Mouse (Mus musculus) urinary bladder, postnatal 14 days (tissue): ENCODE measurements around the gene Gpr132.
A peak's percentile ranks its signal among the peaks of the same experiment; 100 is the strongest.

Experiments
- DNase-seq: peaks from one replicate; pipeline ENCODE4 v3.0.0; 2021; ENCODE audit warnings: low spot score

Gene Gpr132

DNA sequence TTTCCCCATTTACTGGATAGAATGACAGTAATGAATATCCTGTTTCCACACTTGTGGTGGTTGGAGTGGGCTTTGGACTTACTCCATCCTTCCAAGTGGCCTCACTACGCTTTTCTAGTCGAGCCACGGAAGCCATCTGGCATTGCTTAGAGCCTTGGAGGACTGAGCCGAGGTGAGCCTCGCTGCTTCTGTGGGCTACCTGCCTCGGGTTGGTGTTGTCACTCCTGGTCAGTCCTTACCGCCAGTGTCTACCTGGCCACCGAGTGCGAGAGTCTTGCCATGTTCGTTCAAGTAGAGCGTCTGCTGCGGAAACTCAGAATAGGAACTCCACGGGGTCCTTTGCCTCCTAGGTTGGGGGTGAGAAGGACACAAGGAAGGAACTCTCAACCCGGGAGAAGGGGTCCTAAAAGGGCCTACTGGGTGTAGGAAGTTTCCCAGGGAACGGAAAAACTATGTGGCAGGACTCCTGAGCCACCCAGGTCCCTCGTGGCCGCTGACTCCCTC is 9.1 kb upstream of the Gpr132 start:
- DNase-seq: no peak

GRCm38 (mm10) chr12:112876332-112877072 is 8.5 kb upstream of the Gpr132 start:
- peak; percentile 83 for DNase-seq

- peak; percentile 94 for DNase-seq
Measured at GRCm38 (mm10) chr12:112875225-112876013, 7.4 kb upstream of the Gpr132 start.

DNA sequence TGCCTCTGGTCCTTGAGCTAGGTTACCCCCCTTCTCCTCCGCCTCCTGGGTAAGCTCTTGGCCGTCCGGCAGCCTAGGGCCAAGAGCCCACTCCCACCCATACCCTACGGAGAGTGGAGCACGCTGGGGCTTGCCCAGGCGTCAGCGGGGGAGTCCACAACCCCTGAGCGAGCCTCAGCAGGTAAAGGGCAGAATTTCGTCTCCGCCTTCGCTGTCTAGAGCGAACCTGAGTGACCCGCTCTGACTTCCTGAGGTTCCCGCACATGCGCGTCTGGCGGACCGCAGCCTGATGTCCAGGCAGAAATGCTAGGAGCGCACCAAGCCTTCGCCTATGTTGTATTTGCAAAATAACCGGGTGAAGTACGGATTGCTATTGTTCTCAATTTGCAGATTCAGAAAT is 6.2 kb upstream of the Gpr132 start:
- DNase-seq: peak; percentile 71

DNA sequence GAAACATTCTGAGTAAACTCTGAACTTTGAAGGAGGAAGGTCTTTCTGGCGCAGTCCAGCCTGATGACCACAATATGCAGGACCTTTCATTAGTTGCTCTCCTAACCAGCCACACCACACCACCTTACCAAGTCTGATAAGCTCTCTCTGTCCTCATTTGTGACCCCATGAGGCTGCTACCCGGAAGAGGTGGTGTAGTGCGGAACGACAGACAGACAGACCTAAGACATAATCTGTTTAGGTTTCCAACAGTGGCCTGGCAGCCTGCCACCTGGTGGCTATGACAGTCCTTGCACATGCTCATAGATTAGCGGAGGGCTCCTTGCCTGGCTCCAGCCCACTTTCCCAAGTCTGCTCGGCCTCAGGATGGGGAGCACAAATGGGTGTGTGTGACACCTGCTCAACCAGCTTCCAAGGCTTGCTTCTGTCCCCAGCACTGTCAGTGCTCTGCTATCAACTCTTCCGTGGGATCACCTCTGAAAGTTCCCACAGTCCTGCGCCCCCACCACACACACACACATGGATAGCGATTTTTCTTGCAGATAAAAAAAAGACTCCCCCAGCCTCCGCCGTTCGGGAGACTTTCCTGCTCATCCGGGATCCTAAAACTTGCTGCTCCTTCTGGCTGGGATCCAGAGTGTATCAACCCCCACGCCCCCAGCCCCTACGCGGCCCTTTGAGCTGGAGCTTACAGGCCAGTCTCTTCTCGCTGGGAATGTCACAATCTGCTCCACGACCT is 5.6 kb upstream of the Gpr132 start:
- DNase-seq: peak; percentile 84

DNA sequence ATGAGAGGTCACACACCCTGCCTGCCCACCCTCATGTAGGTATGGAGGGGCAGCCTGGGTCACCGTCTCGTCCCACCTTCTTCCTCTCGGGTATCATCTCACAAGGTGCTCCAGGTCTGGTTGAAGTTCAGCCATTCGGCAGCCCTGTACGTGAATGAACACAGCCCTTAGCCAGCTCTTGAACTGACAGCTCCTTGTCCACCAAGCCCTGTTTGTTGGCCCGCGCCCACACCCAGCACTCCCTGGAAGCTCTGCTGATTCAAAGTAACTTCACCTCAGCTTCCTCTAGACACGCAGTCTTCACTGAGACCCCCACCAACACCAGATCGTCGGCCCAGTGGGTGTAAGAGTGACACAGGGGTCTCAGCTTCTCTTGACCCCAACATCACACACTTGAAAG is 5.0 kb upstream of the Gpr132 start:
- no peak for DNase-seq

DNA sequence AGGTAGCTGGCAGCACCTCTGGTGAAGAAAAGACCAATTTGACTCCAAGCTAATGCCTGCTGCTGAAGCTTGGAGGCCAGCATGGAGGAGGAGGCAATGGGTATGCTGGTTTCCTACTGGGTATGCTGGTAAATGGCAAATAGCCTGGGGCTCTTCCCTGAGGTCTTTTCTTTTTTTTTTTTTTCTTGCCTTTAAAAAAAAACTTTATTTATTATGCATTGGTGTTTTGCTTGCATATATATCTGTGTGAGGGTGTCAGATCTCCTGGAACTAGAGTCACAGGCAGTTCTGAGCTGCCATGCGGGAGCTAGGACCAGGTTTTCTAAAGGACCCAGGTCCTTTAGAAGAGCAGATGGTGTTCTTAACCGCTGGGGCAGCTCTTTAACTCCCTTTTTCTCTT is 3.2 kb upstream of the Gpr132 start:
- DNase-seq: no peak

DNA sequence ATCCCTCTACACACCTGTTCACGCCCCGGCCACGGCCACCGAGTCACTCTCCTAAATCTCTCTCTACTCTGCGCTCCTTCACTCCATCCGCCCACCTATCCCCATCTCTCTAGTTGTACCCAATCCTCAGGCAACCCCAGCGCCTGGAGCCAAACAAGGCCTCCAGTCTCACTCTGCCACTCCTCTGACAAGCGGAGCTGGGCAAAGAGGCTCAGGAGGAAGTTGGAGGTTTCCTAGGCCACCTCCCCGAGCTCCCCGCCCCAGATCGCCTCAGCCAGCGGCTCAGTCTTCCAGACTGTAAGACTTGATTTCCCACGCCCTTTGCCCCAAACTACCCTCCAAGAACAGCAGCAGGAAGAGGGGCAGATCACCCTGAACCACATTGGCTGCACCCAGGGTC is 2.7 kb upstream of the Gpr132 start:
- DNase-seq: peak; percentile 60

- no peak for DNase-seq
Measured at GRCm38 (mm10) chr12:112869783-112870204, 1.8 kb upstream of the Gpr132 start.

DNA sequence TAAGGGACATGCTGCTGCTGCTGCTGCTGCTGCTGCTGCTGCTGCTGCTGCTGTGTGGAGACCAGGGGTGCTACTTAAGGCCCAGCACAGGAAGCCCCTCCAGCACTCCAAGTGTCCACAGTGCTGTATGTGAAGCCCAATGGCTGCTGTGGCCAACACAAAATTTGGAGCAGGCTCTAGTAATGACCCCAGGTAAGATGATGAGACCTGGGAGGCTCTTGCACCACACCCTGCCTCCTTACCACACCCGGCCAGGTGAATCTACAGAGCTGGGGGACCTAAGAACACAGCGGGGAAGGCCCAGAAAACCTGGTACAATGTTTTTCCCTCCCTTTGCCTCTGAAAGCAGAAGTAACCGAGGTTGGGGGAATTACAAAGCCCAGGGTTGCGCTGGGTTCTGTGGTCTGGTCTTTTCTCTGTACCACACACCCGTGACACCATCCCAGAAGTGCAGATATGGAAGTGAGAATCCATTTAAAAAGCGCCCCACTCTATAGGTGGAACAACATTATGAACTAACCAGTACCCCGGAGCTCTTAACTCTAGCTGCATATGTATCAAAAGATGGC is 838 bp downstream of the Gpr132 start:
- no peak for DNase-seq

GRCm38 (mm10) chr12:112866467-112867080 is 1.5 kb downstream of the Gpr132 start:
- no peak for DNase-seq

- DNase-seq: no peak
Measured at GRCm38 (mm10) chr12:112864804-112865203, 3.2 kb downstream of the Gpr132 start.

DNA sequence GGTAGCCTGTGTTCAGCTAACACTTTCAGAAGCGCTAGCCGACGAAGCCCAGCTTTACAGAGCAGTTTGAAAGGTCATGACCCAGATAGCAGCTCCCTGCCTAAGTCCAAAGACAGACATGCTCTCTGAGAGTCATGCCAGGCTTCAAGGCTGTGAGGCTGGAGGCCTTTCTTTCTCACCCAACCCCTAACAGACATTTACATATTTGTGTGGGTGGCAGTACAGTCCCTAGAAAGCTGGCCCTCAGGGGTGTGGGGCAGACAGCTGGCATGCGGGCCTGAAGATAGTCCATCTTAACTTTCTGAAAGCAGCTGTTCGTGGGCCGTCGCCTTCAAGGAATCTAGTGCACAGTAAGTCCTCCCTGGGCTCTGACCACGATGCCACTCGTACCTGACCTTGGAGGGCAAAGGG is 6.1 kb downstream of the Gpr132 start:
- no peak for DNase-seq

DNA sequence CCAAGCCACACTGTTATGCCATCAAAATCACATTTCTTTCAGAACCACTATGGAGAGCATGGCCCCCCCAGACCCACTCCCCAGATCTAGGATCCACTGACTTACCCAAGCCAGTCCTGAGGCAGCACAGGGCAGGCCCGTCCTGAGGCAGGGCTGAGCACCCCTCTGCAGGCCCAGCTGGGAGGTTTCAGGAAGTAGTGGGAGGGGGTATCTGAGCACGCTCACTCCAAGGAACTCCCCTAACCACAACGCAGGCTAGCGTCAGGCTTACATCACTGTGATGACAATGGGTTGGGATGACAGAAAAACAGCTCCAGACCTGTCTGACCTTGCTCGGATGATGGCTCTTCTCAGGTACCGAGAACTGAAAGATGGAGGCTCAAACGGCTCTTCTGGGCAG is 7.3 kb downstream of the Gpr132 start:
- no peak for DNase-seq

DNA sequence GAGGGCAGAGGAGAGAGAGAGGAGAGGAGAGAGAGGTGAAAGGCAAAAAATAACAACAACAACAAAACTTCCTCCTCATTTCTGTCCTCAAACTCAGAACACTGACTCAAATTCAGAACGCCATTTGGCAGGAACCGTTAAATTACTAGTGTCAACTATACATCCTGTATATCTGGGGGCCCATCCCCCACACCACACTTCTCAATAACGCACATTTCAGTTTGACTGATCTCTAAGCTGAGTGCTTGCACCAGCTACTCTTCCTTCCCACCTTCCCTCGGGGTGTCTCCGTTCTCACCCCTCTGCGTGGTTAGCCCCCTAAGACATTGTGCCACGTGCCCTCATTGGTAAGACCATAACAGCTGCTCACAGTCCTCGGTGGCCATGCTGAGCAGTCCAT is 8.1 kb downstream of the Gpr132 start:
- DNase-seq: no peak

DNA sequence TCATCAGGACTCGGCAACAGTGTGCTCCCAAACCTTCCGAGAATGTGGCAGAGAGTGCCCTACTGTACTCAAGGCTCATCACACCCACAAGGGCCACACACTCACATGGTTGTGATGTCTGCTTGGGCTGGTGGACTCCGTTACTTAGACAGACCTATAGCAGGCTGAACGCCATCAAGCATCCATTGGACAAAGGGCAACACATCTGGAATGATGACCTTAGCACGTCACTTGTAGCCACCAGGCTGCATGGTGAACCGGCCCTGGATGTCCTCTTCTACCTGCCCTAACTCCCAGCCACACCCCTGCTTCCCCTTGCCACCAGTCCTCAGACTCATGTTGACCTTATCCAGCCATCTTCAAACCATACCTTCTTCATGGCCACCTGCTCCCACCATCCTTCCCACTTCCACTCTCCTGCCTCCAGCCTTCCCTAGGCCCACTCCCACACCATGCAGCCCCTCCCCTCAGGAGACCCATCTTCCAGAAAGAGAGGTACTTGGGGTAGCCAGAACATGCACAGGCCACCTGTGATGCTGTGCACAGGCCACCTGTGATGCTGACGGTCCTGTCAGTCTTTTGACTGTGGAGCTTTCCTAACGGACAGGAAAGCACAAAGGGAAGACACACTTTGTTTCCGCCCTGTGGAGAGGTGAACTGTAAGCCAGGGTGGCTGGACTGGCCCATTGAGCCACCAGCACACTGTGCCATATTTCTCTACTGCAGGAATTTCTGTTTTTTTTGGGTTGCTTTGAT is 9.3 kb downstream of the Gpr132 start:
- no peak for DNase-seq

GRCm38 (mm10) chr12:112857021-112857925 is 10.8 kb downstream of the Gpr132 start:
- no peak for DNase-seq

DNA sequence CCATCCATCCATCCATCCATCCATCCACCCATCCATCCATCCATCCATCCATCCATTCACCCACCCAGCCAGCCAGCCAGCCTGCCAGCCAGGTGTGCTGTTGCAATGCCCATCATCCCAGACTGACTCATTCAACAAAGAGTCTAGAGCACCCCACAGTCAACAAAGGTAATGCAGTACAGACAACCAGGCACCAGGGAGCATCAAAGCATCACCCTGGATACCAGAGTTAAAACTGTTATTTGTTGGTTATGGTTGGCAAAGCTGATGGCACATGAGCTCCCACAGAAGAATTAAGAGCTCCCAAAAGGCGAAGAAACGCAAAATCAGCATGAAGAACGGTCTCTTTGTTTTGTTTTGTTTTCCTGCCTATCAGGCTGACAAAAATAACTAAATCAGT is 11.7 kb downstream of the Gpr132 start:
- DNase-seq: no peak

GRCm38 (mm10) chr12:112854610-112855333 is 13.3 kb downstream of the Gpr132 start:
- DNase-seq: no peak
